Mouse (Mus musculus) myocyte (in vitro differentiated cells): Measurements from ENCODE around the gene Spag5.

Source experiments
- E2F4 ChIP-seq: IDR thresholded peaks from one replicate; pipeline ENCODE4 v1.6.1; 2011; ENCODE audit warnings: mild to moderate bottlenecking, control low read depth, moderate library complexity; ENCODE audit not compliant: insufficient read depth
- POLR2A ChIP-seq: IDR thresholded peaks from one replicate; pipeline ENCODE4 v1.6.1; 2011; ENCODE audit warnings: low read depth, mild to moderate bottlenecking, control low read depth, moderate library complexity; ENCODE audit not compliant: insufficient read length
- USF1 ChIP-seq: IDR thresholded peaks from one replicate; pipeline ENCODE4 v1.6.1; 2011; ENCODE audit warnings: low read depth, mild to moderate bottlenecking, control low read depth, moderate library complexity

DNA sequence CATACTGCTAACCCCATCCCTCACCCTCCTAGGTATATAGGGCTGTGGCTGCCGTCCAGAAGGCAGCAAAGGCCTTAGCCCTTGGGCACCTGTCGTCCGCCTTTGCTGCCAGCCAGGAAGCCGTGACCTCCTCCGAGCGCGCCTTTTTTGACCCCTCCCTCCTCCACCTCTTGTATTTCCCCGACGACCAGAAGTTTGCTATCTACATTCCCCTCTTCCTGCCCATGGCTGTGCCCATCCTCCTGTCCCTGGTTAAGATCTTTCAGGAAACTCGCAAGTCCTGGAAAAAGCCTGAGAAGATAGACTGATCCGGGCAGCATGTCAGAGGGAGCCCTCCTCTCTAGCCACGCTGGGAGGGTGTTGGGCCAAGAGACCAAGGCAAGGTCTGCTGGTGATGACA lies 40.4 kb downstream of the Spag5 start:
- TF ChIP-seq USF1 (no peak), POLR2A (no peak), E2F4 (no peak)
